ENCODE assay signal across 28 mouse cellular contexts in the genomic region with DNA sequence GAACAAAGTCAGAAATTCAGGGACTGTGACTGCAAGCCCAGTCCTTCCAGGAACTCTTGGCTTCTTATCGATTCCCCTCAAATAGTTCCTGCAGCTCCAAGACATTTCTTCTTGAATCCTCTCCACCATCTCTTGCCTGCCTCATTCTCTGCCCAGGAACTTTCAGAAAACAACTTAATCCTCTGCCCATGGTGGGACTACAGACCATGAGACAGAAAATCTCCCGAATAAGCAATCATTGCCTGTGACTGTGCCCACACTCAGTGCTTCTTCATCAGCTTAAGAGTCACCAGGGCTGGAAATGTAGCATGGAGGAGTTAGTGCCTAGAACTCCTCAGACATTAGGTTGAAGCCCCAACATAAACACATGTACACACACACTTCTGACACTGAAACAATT.
"Had no signal": no experiment of that assay in that cellular context is flagged by ENCODE, and none has a peak within 500 bp of the region (broad histone marks: within the 10 kb centered on the region; RNA-seq: fewer than 3 reads in every experiment).

No protein-coding gene starts in this region.

- H3K4me1 ChIP-seq: embryonic facial prominence, embryonic 10.5 days; embryonic facial prominence, embryonic 12.5 days; forebrain, embryonic 10.5 days; forebrain, embryonic 12.5 days; forebrain, embryonic 13.5 days; forebrain, embryonic 15.5 days had no signal

- H3K4me2 ChIP-seq: embryonic facial prominence, embryonic 12.5 days; embryonic facial prominence, embryonic 13.5 days; embryonic facial prominence, embryonic 15.5 days; forebrain, embryonic 12.5 days; forebrain, embryonic 13.5 days; forebrain, embryonic 15.5 days had no signal

- H3K4me3 ChIP-seq: embryonic facial prominence, embryonic 10.5 days; embryonic facial prominence, embryonic 12.5 days; embryonic facial prominence, embryonic 13.5 days; embryonic facial prominence, embryonic 15.5 days; erythroblast, embryonic 14.5 days; forebrain, embryonic 10.5 days; forebrain, embryonic 12.5 days; forebrain, embryonic 13.5 days; forebrain, embryonic 15.5 days; gastrocnemius, adult 2 months; heart, adult 2 months had no signal

- H3K9me3 ChIP-seq: embryonic facial prominence, embryonic 10.5 days; embryonic facial prominence, embryonic 12.5 days; embryonic facial prominence, embryonic 13.5 days; embryonic facial prominence, embryonic 15.5 days; forebrain, embryonic 10.5 days; forebrain, embryonic 12.5 days; forebrain, embryonic 13.5 days; forebrain, embryonic 15.5 days had no signal

- H3K9ac ChIP-seq: embryonic facial prominence, embryonic 12.5 days; embryonic facial prominence, embryonic 13.5 days; embryonic facial prominence, embryonic 15.5 days; forebrain, embryonic 12.5 days; forebrain, embryonic 13.5 days; forebrain, embryonic 15.5 days; forebrain, postnatal 0 days had no signal

- H3K27me3 ChIP-seq: embryonic facial prominence, embryonic 12.5 days; embryonic facial prominence, embryonic 13.5 days; embryonic facial prominence, embryonic 15.5 days; forebrain, embryonic 12.5 days; forebrain, embryonic 13.5 days; forebrain, embryonic 15.5 days had no signal

- H3K27ac ChIP-seq: embryonic facial prominence, embryonic 10.5 days; embryonic facial prominence, embryonic 12.5 days; embryonic facial prominence, embryonic 13.5 days; embryonic facial prominence, embryonic 15.5 days; forebrain, embryonic 10.5 days; forebrain, embryonic 12.5 days; forebrain, embryonic 13.5 days; forebrain, embryonic 15.5 days; gastrocnemius, adult 2 months; heart, adult 2 months had no signal

- H3K36me3 ChIP-seq: embryonic facial prominence, embryonic 10.5 days; embryonic facial prominence, embryonic 12.5 days; embryonic facial prominence, embryonic 13.5 days; embryonic facial prominence, embryonic 15.5 days; forebrain, embryonic 10.5 days; forebrain, embryonic 12.5 days; forebrain, embryonic 15.5 days had no signal

- DNase-seq: cerebellum, adult 2 months; cerebellum, adult 8-10 months; cerebellum, adult 9-10 months; cerebellum, adult 9-11 months; cerebellum, postnatal 10 days; cerebellum, postnatal 14 days; cerebellum, postnatal 25 days; cerebellum, postnatal 36 days; embryo, embryonic 11 days; forebrain, postnatal 0 days; gastrocnemius, adult 2 months; gastrocnemius, postnatal 10 days; gastrocnemius, postnatal 14 days; gastrocnemius, postnatal 25 days; gastrocnemius, postnatal 36 days; heart, adult 18-20 months; heart, adult 2 months had no signal

- ATAC-seq: forebrain, embryonic 13.5 days; forebrain, embryonic 14.5 days; forebrain, embryonic 15.5 days; forebrain, embryonic 16.5 days; forebrain, postnatal 0 days had no signal
